ENCODE assay signal across 15 mouse cellular contexts in genomic region chr3:153436076-153437021, GRCm38 (mm10).
A peak's percentile ranks its signal among the peaks of the same experiment; 100 is the strongest.
DNase-seq lines count a peak whose midpoint lies in the region; ATAC-seq lines count a peak whose summit lies in the region.
"Had no signal": no experiment of that assay in that cellular context is flagged by ENCODE, and none has a peak within 500 bp of the region (broad histone marks: within the 10 kb centered on the region; RNA-seq: fewer than 3 reads in every experiment).

No protein-coding gene starts in this region.

- H3K27me3 ChIP-seq in forebrain, embryonic 14.5 days (replicated peaks; ENCODE audit: control insufficient read depth, insufficient read depth, low read length): no peaks in the 10 kb centered on the region
- H3K27me3 ChIP-seq in liver, embryonic 12.5 days (replicated peaks): no peaks in the 10 kb centered on the region
- no peaks in the 10 kb centered on the region for H3K27me3 ChIP-seq in midbrain, embryonic 16.5 days (ENCODE audit: control insufficient read depth, insufficient read depth, low read depth, low read length)
- H3K27me3 ChIP-seq: limb, embryonic 13.5 days had no signal

- H3K4me1 ChIP-seq in forebrain, embryonic 14.5 days (ENCODE audit: control insufficient read depth, insufficient read depth, low read length): peaks cover 2% of the 10 kb centered on the region; the same call in 1 of the 2 replicates
- H3K4me1 ChIP-seq in liver, embryonic 12.5 days: peaks cover 24% of the 10 kb centered on the region
- H3K4me1 ChIP-seq in midbrain, embryonic 16.5 days (ENCODE audit: control insufficient read depth, insufficient read depth, low read length): peaks cover 5% of the 10 kb centered on the region

- intact Hi-C loops in left cerebral cortex, postnatal 4 days (cut with DNase I): no loop called here

- DNase-seq in adrenal gland, adult 8-10 months: peak; percentile 15
- no peak for DNase-seq in adrenal gland, adult 18-20 months (ENCODE audit: low spot score in 2 of 2)
- DNase-seq in forebrain, embryonic 14.5 days (ENCODE audit: low spot score): no peak
- DNase-seq in frontal cortex, postnatal 36 days (ENCODE audit: low spot score in 2 of 2): no peak
- no peak for DNase-seq in ovary, postnatal 36 days (ENCODE audit: low spot score)
- no peak for DNase-seq in left cerebral cortex, postnatal 4 days
- DNase-seq: heart, adult 18-20 months; heart, postnatal 14 days; kidney, adult 11 months; kidney, postnatal 4 days; thymus, adult 18-20 months had no signal

- ATAC-seq in forebrain, embryonic 14.5 days: peak; percentile 44; the same call in 1 of the 2 replicates
- peak; percentile 84 for ATAC-seq in liver, embryonic 12.5 days
- ATAC-seq in midbrain, embryonic 16.5 days: peak; percentile 69

- no peaks in the 10 kb centered on the region for H3K36me3 ChIP-seq in forebrain, embryonic 14.5 days (ENCODE audit: control insufficient read depth, insufficient read depth, low read length)
- no peaks in the 10 kb centered on the region for H3K36me3 ChIP-seq in liver, embryonic 12.5 days
- no peaks in the 10 kb centered on the region for H3K36me3 ChIP-seq in midbrain, embryonic 16.5 days (ENCODE audit: control insufficient read depth, insufficient read depth, low read length)
- H3K36me3 ChIP-seq: limb, embryonic 13.5 days had no signal

- 0 out of 2 replicates have a peak overlapping the region, but pooled peaks have one; percentile 5 for H3K27ac ChIP-seq in forebrain, embryonic 14.5 days (ENCODE audit: low read depth, low read length)
- peak overlapping the region; percentile 48; the same call in 1 of the 2 replicates for H3K27ac ChIP-seq in liver, embryonic 12.5 days
- peak overlapping the region; percentile 53 for H3K27ac ChIP-seq in midbrain, embryonic 16.5 days (ENCODE audit: low read length)
- H3K27ac ChIP-seq: limb, embryonic 13.5 days had no signal

- H3K9ac ChIP-seq in forebrain, embryonic 14.5 days (ENCODE audit: low read length): no peak overlapping the region
- no peak overlapping the region for H3K9ac ChIP-seq in liver, embryonic 12.5 days
- H3K9ac ChIP-seq in midbrain, embryonic 16.5 days (ENCODE audit: low read depth, low read length): no peak overlapping the region
- H3K9ac ChIP-seq: limb, embryonic 13.5 days had no signal

- WGBS in forebrain, embryonic 14.5 days: 82% methylated on average over 17 of the region's 17 CpGs
- WGBS in liver, embryonic 12.5 days (ENCODE audit: insufficient replicate concordance): 73% methylated on average over 17 of the region's 17 CpGs
- WGBS in midbrain, embryonic 16.5 days: 47% methylated on average over 17 of the region's 17 CpGs

- H3K4me3 ChIP-seq in forebrain, embryonic 14.5 days (ENCODE audit: low read depth, low read length): no peak overlapping the region
- H3K4me3 ChIP-seq in liver, embryonic 12.5 days: no peak overlapping the region
- H3K4me3 ChIP-seq in midbrain, embryonic 16.5 days (ENCODE audit: low read depth, low read length): no peak overlapping the region
- H3K4me3 ChIP-seq: limb, embryonic 13.5 days; myocyte had no signal

- H3K9me3 ChIP-seq in forebrain, embryonic 14.5 days (replicated peaks; ENCODE audit: control insufficient read depth, low read length): no peaks in the 10 kb centered on the region
- H3K9me3 ChIP-seq in liver, embryonic 12.5 days (replicated peaks): no peaks in the 10 kb centered on the region
- no peaks in the 10 kb centered on the region for H3K9me3 ChIP-seq in midbrain, embryonic 16.5 days (replicated peaks; ENCODE audit: control insufficient read depth, low read length, poor library complexity, severe bottlenecking)
- H3K9me3 ChIP-seq: limb, embryonic 13.5 days had no signal

- no peak overlapping the region for H3K4me2 ChIP-seq in forebrain, embryonic 14.5 days (ENCODE audit: low read length)
- peak overlapping the region; percentile 19 for H3K4me2 ChIP-seq in liver, embryonic 12.5 days
- H3K4me2 ChIP-seq in midbrain, embryonic 16.5 days (ENCODE audit: low read length): peak overlapping the region; percentile 11; the same call in 1 of the 2 replicates
- H3K4me2 ChIP-seq: limb, embryonic 13.5 days had no signal
